Mouse (Mus musculus) heart, adult 2 months (tissue): ENCODE data around the gene Fndc3b. TPM values are rescaled to one million over a fixed set of nuclear protein-coding genes. Genes with fewer than 3 reads are reported as not detected.

Experiments
- DNase-seq, 2 experiments: peaks; one replicate each; pipeline ENCODE4 v3.0.0; 2021
- H3K27ac ChIP-seq: fragments of 200-600 bp; 2 replicates; pipeline ENCODE4 v1.8.1; 2022
- H3K27me3 ChIP-seq: fragments of 200-500 bp; 2 replicates; pipeline ENCODE4 v1.6.1; 2012; ENCODE audit warnings: mild to moderate bottlenecking, low read length, inconsistent platforms, mixed read lengths; ENCODE audit not compliant: control insufficient read depth, insufficient read depth
- H3K36me3 ChIP-seq: fragments of 200-500 bp; 2 replicates; pipeline ENCODE4 v1.6.1; 2012; ENCODE audit warnings: low read length, inconsistent platforms; ENCODE audit not compliant: control insufficient read depth, insufficient read depth
- H3K4me1 ChIP-seq: fragments of 200-500 bp; 2 replicates; pipeline ENCODE4 v1.6.1; 2011; ENCODE audit warnings: low read length; ENCODE audit not compliant: control insufficient read depth, insufficient read depth
- H3K4me3 ChIP-seq: fragments of 200-600 bp; 2 replicates; pipeline ENCODE4 v1.8.1; 2022
- H3K79me2 ChIP-seq: fragments of 200-500 bp; replicated peaks from 2 replicates; pipeline ENCODE4 v1.6.1; 2012; ENCODE audit warnings: mild to moderate bottlenecking, inconsistent platforms, low read length, moderate library complexity, mixed read lengths; ENCODE audit not compliant: control insufficient read depth, insufficient read depth
- H3K9ac ChIP-seq: fragments of 200-500 bp; 2 replicates; pipeline ENCODE4 v1.6.1; 2012; ENCODE audit warnings: low read depth, mild to moderate bottlenecking, control low read depth, inconsistent platforms, low read length, mixed read lengths
- CTCF ChIP-seq: fragments of 200-600 bp; IDR thresholded peaks from 2 replicates; pipeline ENCODE4 v1.8.1; 2022; ENCODE audit warnings: antibody characterized with exemption, mild to moderate bottlenecking, moderate library complexity
- EP300 ChIP-seq: fragments of 200-500 bp; IDR thresholded peaks from 2 replicates; pipeline ENCODE4 v1.6.1; 2011; ENCODE audit warnings: low read depth, low read length, control low read depth; ENCODE audit not compliant: insufficient read depth
- POLR2A ChIP-seq: fragments of 200-500 bp; IDR thresholded peaks from 2 replicates; pipeline ENCODE4 v1.6.1; 2011; ENCODE audit warnings: mild to moderate bottlenecking, low read depth, low read length, control low read depth; ENCODE audit not compliant: insufficient read depth
- WGBS: fragments of 180-500 bp; shearing (Covaris S2); methylation state at CpG from one replicate; pipeline ENCODE4 v1.1.7; 2018; 5-methylcytosine and 5-hydroxymethylcytosine counted together
- intact Hi-C: fragments of 180-260 bp; cut with DNase I; formaldehyde crosslinking; loops from one replicate; pipeline ENCODE4 v1.15.1; 2025
- polyA plus RNA-seq: library from polyadenylated mRNA; depleted of rRNA; stranded (reverse); fragments of >200 nt; gene quantifications from 2 replicates; pipeline ENCODE4 v1.2.3, GENCODE M21; 2012
- total RNA-seq, 2 experiments: library from RNA; stranded (reverse); gene quantifications; 2 replicates each; pipeline ENCODE4 v1.2.3; 2021

The Fndc3b gene
- total and polyA plus RNA-seq, 3 experiments = 15.3 to 57.4 (median 52.1) TPM

DNA sequence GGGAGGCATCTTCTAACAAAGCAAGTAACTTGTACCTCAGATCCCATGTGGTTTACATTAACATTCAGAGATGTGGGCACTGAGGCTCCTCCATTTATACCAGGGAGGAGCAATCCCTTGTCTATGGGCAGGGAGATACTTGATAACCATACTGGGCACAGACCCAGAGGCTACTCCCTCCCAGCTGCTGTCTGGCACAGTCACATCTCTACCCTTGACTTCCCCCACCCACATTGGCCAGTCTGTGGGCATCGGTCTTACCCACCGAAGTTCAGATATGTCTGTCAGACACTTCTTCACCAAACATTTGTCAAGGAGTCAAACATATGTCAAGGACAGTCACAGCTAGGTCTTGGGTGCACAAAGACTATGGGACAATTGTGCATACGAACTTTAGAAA is 205.5 kb downstream of the Fndc3b start:
- 64% methylated on average over 3 of the region's 3 CpGs for WGBS
- Histone ChIP-seq H3K79me2 (no peaks in the 10 kb centered on the region), H3K4me1 (peaks cover 14% of the 10 kb centered on the region; the same call in 1 of the 2 replicates), H3K9ac (no peak overlapping the region), H3K36me3 (no peaks in the 10 kb centered on the region; the same call in none of the 2 replicates), H3K27ac (no peak overlapping the region; the same call in 1 of the 2 replicates), H3K4me3 (no peak overlapping the region), H3K27me3 (no peaks in the 10 kb centered on the region)
- TF ChIP-seq POLR2A (no peak), CTCF (no peak), EP300 (no peak)
- intact Hi-C loops = no loop called here
- no peak for DNase-seq

DNA sequence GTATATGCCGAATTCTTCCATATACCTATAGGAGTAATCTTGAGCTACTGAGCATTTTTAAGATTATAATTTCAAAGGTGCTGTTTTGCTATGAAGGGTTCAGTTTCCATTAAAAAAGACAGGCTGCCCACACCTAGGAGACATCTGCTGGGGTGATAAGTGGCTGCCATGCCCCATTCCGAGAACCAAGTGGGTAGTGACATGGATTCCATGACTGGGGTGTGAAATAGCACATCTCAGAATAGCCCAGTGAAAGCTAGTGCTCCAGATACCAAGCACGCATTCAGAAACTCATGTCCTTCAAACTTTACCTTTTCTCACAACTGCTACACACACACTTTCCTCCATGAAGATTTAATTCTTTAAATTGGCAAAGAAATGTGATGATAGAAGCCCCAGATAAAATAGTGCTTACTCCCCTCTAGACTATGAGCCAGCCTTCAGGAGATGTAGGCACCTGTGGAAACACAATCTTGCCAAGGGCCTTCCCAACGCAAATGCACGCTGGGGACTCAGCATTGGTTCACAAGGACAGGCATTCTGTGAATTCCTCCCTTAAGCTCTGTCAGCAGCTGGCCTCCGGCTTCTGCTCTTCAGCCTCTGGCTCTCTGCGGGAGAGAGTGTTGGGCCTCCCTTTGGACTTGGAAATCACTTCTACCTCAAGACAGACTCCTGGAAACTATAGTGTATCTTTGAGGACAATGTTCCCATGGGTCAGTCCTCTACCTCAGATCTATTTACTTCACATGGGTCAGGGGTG is 207.6 kb downstream of the Fndc3b start:
- TF ChIP-seq EP300 (no peak), POLR2A (no peak), CTCF (no peak)
- Histone ChIP-seq H3K27me3 (no peaks in the 10 kb centered on the region), H3K36me3 (no peaks in the 10 kb centered on the region; the same call in none of the 2 replicates), H3K4me1 (peaks cover 14% of the 10 kb centered on the region; the same call in 1 of the 2 replicates), H3K9ac (no peak overlapping the region), H3K4me3 (no peak overlapping the region), H3K79me2 (no peaks in the 10 kb centered on the region), H3K27ac (peak overlapping the region; percentile 58)
- intact Hi-C loops = no loop called here
- 59% methylated on average over 7 of the region's 7 CpGs for whole genome bisulfite sequencing
- DNase-seq = no peak

DNA sequence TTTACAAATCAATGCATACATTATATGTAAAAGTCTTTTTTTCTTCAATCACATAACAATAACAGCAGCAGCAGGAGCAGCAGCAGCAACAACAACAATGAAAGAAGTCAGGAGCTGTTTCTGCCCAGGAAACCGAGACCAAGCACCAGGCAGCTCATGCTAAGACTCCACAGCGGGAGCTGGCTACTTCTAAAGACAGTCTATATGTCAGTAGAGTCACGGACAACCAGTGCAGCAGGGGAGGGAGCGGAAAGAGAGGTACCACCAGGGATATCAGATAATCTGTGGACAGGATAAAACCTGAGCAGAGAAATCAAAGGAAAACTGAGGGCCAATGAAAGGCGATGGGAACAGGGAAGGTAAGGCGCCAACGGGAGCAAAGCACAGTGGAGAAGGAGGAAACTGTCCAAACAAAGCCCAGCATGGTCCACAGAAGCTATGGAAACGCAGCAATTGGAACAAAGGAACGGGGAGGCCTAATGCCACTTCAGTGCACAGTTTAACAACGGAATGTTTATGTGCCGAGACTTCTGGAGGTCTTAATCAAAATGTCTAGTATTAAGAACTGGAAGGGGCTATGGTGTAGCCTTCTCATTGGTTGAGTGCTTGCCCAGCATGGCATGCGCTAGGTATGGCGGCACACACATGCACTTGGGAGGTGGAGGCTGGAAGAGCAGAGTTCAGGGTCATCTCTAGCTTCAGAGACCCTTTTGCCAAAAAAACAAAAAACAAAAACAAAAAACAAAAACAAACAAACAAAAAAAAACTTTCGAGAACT is 215.6 kb downstream of the Fndc3b start:
- no peak overlapping the region for H3K27ac ChIP-seq
- H3K4me1 ChIP-seq = peaks cover 9% of the 10 kb centered on the region
- intact Hi-C loops = no loop called here
- TF ChIP-seq CTCF = no peak
- TF ChIP-seq EP300 = no peak
- TF ChIP-seq POLR2A = no peak
- H3K9ac ChIP-seq = no peak overlapping the region
- 89% methylated on average over 14 of the region's 14 CpGs for WGBS
- no peak overlapping the region for H3K4me3 ChIP-seq
- H3K27me3 ChIP-seq = no peaks in the 10 kb centered on the region
- no peaks in the 10 kb centered on the region for H3K36me3 ChIP-seq
- H3K79me2 ChIP-seq = no peaks in the 10 kb centered on the region
- DNase-seq = no peak

DNA sequence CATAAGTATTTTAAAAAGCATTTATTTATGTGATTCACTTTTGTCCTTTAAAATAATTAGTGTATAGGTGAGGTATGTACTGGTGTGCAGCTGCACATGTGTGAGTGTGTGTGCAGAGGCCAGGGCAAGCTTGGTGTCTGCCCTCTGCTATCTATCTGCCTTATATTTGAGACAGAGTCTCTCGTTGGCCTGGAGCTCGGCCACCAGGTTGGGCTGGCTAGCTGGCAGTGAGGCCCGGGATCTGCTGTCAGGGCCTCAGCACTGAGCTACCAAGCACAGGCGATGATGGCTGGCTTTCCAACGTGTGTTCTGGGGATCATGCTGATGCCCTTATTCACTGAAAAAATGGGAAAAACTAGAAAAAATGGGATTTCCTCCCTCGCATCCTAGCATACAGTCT is 216.4 kb downstream of the Fndc3b start:
- 71% methylated on average over 6 of the region's 6 CpGs for WGBS
- DNase-seq = no peak
- Histone ChIP-seq H3K79me2 (no peaks in the 10 kb centered on the region), H3K4me3 (no peak overlapping the region), H3K36me3 (peaks cover 1% of the 10 kb centered on the region; the same call in 1 of the 2 replicates), H3K9ac (no peak overlapping the region), H3K27ac (no peak overlapping the region), H3K27me3 (no peaks in the 10 kb centered on the region), H3K4me1 (peaks cover 11% of the 10 kb centered on the region)
- intact Hi-C loops = no loop called here
- TF ChIP-seq CTCF = no peak
- TF ChIP-seq EP300 = no peak
- TF ChIP-seq POLR2A = no peak

DNA sequence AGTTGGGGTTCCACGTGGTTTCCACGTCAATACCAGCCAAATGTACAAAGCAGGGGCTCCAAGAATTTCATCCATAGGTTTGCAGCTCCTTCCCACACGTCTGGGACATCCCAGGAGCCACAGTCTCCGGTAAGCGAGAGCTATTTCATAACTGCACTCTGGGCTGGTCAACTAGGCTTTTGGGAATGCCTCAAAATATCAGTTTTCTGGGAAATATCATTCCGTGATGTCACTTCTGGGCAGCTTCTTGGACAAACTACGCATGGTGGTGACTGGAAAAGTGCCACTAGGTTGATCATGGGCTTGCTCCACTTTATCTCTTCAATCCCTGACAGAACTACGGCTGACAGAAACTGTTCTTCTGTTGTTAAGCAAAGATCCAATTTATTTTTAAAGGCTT is 217.0 kb downstream of the Fndc3b start:
- H3K4me3 ChIP-seq = no peak overlapping the region
- H3K4me1 ChIP-seq = peaks cover 11% of the 10 kb centered on the region
- TF ChIP-seq POLR2A (no peak), CTCF (no peak), EP300 (no peak)
- intact Hi-C loops = no loop called here
- H3K27ac ChIP-seq = no peak overlapping the region
- H3K27me3 ChIP-seq = no peaks in the 10 kb centered on the region
- 78% methylated on average over 8 of the region's 8 CpGs for WGBS
- DNase-seq = peak in 1 of 2 experiments; percentile 40
- H3K79me2 ChIP-seq = no peaks in the 10 kb centered on the region
- H3K36me3 ChIP-seq = peaks cover 1% of the 10 kb centered on the region; the same call in 1 of the 2 replicates
- H3K9ac ChIP-seq = no peak overlapping the region
